Mouse (Mus musculus): ENCODE data around the gene Dct.

Dct gene

GRCm38 (mm10) chr14:118051975-118052630, at the start of gene Dct:
Dct (minus strand) TSS chr14:118052244.
- no peak for TF ChIP-seq GATA4 (IDR thresholded peaks at IDR 0.05; ENCODE audit: insufficient replicate concordance, low read length)

GRCm38 (mm10) chr14:118101227-118101990, 49.4 kb upstream of the Dct start:
- TF ChIP-seq GATA4 (IDR thresholded peaks at IDR 0.05; ENCODE audit: insufficient replicate concordance, low read length): no peak

- no peak for TF ChIP-seq GATA4 (IDR thresholded peaks at IDR 0.05; ENCODE audit: insufficient replicate concordance, low read length)
Measured at GRCm38 (mm10) chr14:118098265-118098664, 46.2 kb upstream of the Dct start.

GRCm38 (mm10) chr14:118089806-118090392, 37.9 kb upstream of the Dct start:
- no peak for TF ChIP-seq GATA4 (IDR thresholded peaks at IDR 0.05; ENCODE audit: insufficient replicate concordance, low read length)

- TF ChIP-seq GATA4 (IDR thresholded peaks at IDR 0.05; ENCODE audit: insufficient replicate concordance, low read length): no peak
Measured at GRCm38 (mm10) chr14:118089215-118089805, 37.3 kb upstream of the Dct start.

GRCm38 (mm10) chr14:118088437-118089207, 36.6 kb upstream of the Dct start:
- TF ChIP-seq GATA4 (IDR thresholded peaks at IDR 0.05; ENCODE audit: insufficient replicate concordance, low read length): no peak

- no peak for TF ChIP-seq GATA4 (IDR thresholded peaks at IDR 0.05; ENCODE audit: insufficient replicate concordance, low read length)
Measured at GRCm38 (mm10) chr14:118086271-118087035, 34.4 kb upstream of the Dct start.

GRCm38 (mm10) chr14:118083851-118084250, 31.8 kb upstream of the Dct start:
- TF ChIP-seq GATA4 (IDR thresholded peaks at IDR 0.05; ENCODE audit: insufficient replicate concordance, low read length): no peak

GRCm38 (mm10) chr14:118080606-118081005, 28.6 kb upstream of the Dct start:
- TF ChIP-seq GATA4 (IDR thresholded peaks at IDR 0.05; ENCODE audit: insufficient replicate concordance, low read length): no peak

GRCm38 (mm10) chr14:118070100-118070499, 18.1 kb upstream of the Dct start:
- TF ChIP-seq GATA4 (IDR thresholded peaks at IDR 0.05; ENCODE audit: insufficient replicate concordance, low read length): no peak

- TF ChIP-seq GATA4 (IDR thresholded peaks at IDR 0.05; ENCODE audit: insufficient replicate concordance, low read length): no peak
Measured at GRCm38 (mm10) chr14:118069439-118070079, 17.5 kb upstream of the Dct start.

GRCm38 (mm10) chr14:118061766-118062432, 9.9 kb upstream of the Dct start:
- no peak for TF ChIP-seq GATA4 (IDR thresholded peaks at IDR 0.05; ENCODE audit: insufficient replicate concordance, low read length)

GRCm38 (mm10) chr14:118058581-118058886, 6.5 kb upstream of the Dct start:
- no peak for TF ChIP-seq GATA4 (IDR thresholded peaks at IDR 0.05; ENCODE audit: insufficient replicate concordance, low read length)

Data from liver, adult (tissue).